Mouse (Mus musculus) bone marrow, adult 2 months (tissue): Measurements from ENCODE around the gene Fscn1. TPM values are rescaled to one million over a fixed set of nuclear protein-coding genes. Genes with fewer than 3 reads are reported as not detected.

Experiments
- H3K27ac ChIP-seq: fragments of 200-500 bp; 2 replicates; pipeline ENCODE4 v1.5.1; 2012; ENCODE audit warnings: low read depth, mild to moderate bottlenecking, control low read depth, inconsistent platforms, low read length; ENCODE audit not compliant: control insufficient read depth, poor library complexity, insufficient read depth
- H3K4me1 ChIP-seq: fragments of 200-500 bp; 2 replicates; pipeline ENCODE4 v1.6.1; 2011; ENCODE audit warnings: low read length; ENCODE audit not compliant: control insufficient read depth, insufficient read depth
- H3K4me3 ChIP-seq: fragments of 200-500 bp; replicated peaks from 2 replicates; pipeline ENCODE3; 2011; ENCODE audit warnings: mild to moderate bottlenecking, low read depth, low read length, control low read depth; ENCODE audit not compliant: control insufficient read depth
- CTCF ChIP-seq: fragments of 200-500 bp; IDR thresholded peaks from 2 replicates; pipeline ENCODE4 v1.5.1; 2011; ENCODE audit warnings: low read length, control low read depth; ENCODE audit not compliant: control insufficient read depth, insufficient read depth
- POLR2A ChIP-seq: fragments of 200-500 bp; IDR thresholded peaks from 2 replicates; pipeline ENCODE4 v1.6.1; 2011; ENCODE audit warnings: low read depth, mild to moderate bottlenecking, control low read depth, low read length, borderline replicate concordance; ENCODE audit not compliant: control insufficient read depth
- WGBS: fragments of 180-500 bp; shearing (Covaris S2); methylation state at CpG from one replicate; pipeline ENCODE4 v1.1.7; 2018; 5-methylcytosine and 5-hydroxymethylcytosine counted together
- polyA plus RNA-seq: library from polyadenylated mRNA; stranded (reverse); fragments of >200 nt; gene quantifications from 2 replicates; pipeline ENCODE4 v1.2.4, GENCODE M21; 2011; ENCODE audit warnings: low replicate concordance; ENCODE audit not compliant: missing spikeins, insufficient read depth, insufficient read length

Gene Fscn1
- polyA plus RNA-seq: 6.4 and 15.2 TPM in 2 replicates

DNA sequence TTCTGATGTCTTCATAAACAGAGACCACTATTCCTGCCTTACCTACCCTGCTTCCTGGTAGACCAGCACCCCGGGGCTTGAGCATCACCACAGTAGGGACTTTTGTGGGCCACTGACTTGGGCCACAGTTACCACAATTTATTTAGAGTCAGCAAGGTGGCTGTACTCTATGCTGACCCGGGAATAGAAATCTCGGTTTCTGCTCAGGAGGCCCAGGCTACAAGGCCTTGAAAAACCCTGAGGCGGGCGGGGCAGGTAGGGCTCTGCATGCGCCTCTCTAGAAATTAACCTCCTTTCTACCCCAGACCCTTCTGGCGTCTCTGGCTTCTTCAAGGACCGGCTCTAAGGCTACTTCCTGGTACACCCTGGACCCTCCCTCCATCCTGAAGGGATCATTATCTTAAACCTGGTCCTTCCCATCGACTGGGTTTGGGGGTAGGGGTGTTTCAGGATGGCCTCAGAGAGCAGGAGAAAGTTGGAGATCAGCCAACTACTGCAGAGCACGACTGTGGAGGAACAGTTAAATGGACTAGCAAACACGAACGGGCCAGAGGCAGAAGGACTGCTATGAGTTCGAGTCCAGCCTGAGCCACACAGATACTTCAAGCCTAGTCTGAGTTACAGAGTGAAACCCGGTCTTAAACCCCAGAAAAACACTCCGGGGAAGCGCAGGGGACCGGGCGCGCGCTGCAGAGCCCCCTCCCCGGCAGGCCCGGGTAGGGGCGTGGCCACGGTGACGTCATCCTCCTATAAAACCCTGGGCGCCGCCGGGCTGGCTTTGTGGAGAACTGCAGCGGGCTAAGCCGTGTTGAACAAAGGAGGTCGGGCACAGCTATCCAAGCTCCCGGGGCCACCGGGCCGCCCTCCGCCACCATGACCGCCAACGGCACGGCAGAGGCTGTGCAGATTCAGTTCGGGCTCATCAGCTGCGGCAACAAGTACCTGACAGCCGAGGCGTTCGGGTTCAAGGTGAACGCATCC, at the start of gene Fscn1:
TSS of gene Fscn1 (plus strand) at position 768 of the 981 bp plus-strand sequence.
- H3K27ac ChIP-seq: peak within 1 kb of the TSS; percentile 24; the same call in 1 of the 2 replicates
- peak within 1 kb of the TSS; percentile 26 for H3K4me3 ChIP-seq
- no peaks in the 10 kb centered on the region for H3K4me1 ChIP-seq
- WGBS: 15% methylated on average over 44 of the region's 44 CpGs
- no peak for TF ChIP-seq CTCF
- no peak; the same call in 1 of the 2 replicates for TF ChIP-seq POLR2A

- Histone ChIP-seq H3K27ac (peak overlapping the region; percentile 46; the same call in 1 of the 2 replicates), H3K4me3 (no peak overlapping the region), H3K4me1 (peaks cover 6% of the 10 kb centered on the region; the same call in 1 of the 2 replicates)
- TF ChIP-seq POLR2A (no peak), CTCF (no peak)
- WGBS: 84% methylated on average over 2 of the region's 2 CpGs
These were observed 48.5 kb upstream of the Fscn1 start for GRCm38 (mm10) chr5:142911629-142912028.

- 88% methylated on average over 3 of the region's 3 CpGs for WGBS
- no peak overlapping the region for H3K4me3 ChIP-seq
- H3K27ac ChIP-seq: no peak overlapping the region; the same call in 1 of the 2 replicates
- TF ChIP-seq CTCF: no peak
- TF ChIP-seq POLR2A: no peak
- peaks cover 6% of the 10 kb centered on the region; the same call in 1 of the 2 replicates for H3K4me1 ChIP-seq
These were observed 47.8 kb upstream of the Fscn1 start for GRCm38 (mm10) chr5:142912320-142912719.

- 43% methylated on average over 4 of the region's 4 CpGs for WGBS
- peaks cover 5% of the 10 kb centered on the region; the same call in 1 of the 2 replicates for H3K4me1 ChIP-seq
- TF ChIP-seq POLR2A: no peak
- TF ChIP-seq CTCF: no peak
- no peak overlapping the region for H3K27ac ChIP-seq
- H3K4me3 ChIP-seq: no peak overlapping the region
These were observed 47.4 kb upstream of the Fscn1 start for GRCm38 (mm10) chr5:142912739-142913138.

DNA sequence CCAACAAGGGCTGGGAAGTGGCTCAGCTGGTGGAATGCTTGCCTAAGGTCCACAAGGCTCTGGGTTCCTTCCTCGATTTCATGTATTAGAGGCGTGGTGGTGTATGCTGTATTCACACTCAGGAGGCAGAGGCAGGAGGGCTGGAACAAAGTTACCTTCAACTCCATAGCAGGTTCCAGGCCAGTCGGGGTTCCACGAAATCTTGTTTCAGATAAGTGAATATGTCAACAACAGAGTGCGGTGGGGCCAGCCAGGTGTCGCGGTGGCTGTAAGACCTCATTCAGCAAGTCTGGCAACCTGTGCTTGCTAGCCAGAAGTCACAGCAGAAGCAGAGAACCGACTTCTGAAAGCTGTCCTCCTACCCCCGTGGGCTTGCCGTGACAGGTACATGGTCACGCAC, 44.9 kb upstream of the Fscn1 start:
- WGBS: 88% methylated on average over 11 of the region's 11 CpGs
- H3K4me3 ChIP-seq: no peak overlapping the region
- TF ChIP-seq POLR2A (no peak), CTCF (no peak)
- H3K4me1 ChIP-seq: peaks cover 4% of the 10 kb centered on the region; the same call in 1 of the 2 replicates
- no peak overlapping the region for H3K27ac ChIP-seq

DNA sequence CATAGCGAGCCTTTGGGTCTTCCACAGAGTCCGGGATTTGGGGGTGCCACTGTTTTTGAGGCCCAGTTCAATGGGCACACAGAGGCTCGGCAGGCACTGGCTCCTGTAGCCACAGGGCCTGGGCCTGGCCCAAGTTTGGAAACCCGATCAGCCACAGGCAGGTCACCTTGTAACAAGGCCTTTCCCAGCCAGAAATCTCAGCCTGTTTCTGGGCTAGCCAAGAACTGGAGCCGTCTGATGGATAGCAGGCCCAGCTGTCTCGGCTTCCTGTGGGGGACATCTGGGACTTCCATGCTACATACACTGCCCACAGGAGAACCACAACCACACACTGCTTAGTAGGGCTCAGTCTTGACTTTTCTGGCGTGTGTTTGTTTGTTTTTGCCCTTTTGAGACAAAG, 43.5 kb upstream of the Fscn1 start:
- Histone ChIP-seq H3K4me1 (peaks cover 7% of the 10 kb centered on the region; the same call in 1 of the 2 replicates), H3K27ac (no peak overlapping the region), H3K4me3 (no peak overlapping the region)
- WGBS: 67% methylated on average over 7 of the region's 7 CpGs
- TF ChIP-seq CTCF (no peak), POLR2A (no peak)

DNA sequence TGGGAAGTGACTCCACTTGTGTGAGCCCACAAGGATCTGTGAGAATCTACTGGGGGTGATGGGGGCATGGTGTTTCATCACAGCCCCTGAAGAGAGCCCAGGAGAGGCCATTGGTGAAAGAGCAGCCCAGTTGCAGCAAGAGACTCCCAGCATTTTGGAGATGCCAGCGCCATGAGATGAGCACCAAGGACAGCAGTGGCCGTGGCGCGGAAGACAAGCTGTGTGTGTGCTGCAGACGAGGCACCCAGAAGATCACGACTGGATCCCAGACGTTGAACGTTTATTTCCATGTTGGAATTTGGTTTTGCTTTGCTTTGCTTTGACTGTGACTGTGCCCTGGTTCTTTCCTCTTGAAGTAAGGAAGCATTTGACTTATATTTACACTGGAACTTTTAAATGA, 42.7 kb upstream of the Fscn1 start:
- Histone ChIP-seq H3K27ac (no peak overlapping the region), H3K4me1 (peaks cover 10% of the 10 kb centered on the region; the same call in 1 of the 2 replicates), H3K4me3 (no peak overlapping the region)
- WGBS: 94% methylated on average over 8 of the region's 8 CpGs
- TF ChIP-seq CTCF (no peak), POLR2A (no peak)

- Histone ChIP-seq H3K27ac (peak overlapping the region; percentile 94), H3K4me3 (no peak overlapping the region), H3K4me1 (peaks cover 10% of the 10 kb centered on the region; the same call in 1 of the 2 replicates)
- peak; percentile 81 for TF ChIP-seq POLR2A
- TF ChIP-seq CTCF: peak; percentile 36; the same call in 1 of the 2 replicates
- WGBS: 9% methylated on average over 8 of the region's 8 CpGs
These were observed 39.7 kb upstream of the Fscn1 start for GRCm38 (mm10) chr5:142920311-142921073.
